Mouse (Mus musculus): ENCODE results near the gene Cdh15.

- TF ChIP-seq ZNF384 (IDR thresholded peaks at IDR 0.05; ENCODE audit: low read depth, low read length) (no peak), CHD2 (IDR thresholded peaks at IDR 0.05; ENCODE audit: low read depth, low read length) (no peak), HCFC1 (IDR thresholded peaks at IDR 0.05; ENCODE audit: borderline replicate concordance, insufficient read depth, low read length) (no peak), MAFK (IDR thresholded peaks at IDR 0.05; ENCODE audit: insufficient read depth, low read depth, low read length) (no peak), ZC3H11A (IDR thresholded peaks at IDR 0.05; ENCODE audit: borderline replicate concordance, low read depth, low read length) (no peak)
Observed at GRCm38 (mm10) chr8:122883671-122884070, 35.9 kb downstream of the Cdh15 start.
